Mouse (Mus musculus) adrenal gland, postnatal 36 days (tissue): ENCODE measurements around the gene Igf1r. TPM values are rescaled to one million over a fixed set of nuclear protein-coding genes. Genes with fewer than 3 reads are reported as not detected.

ENCODE experiments used
- DNase-seq, 2 experiments: peaks; one replicate each; pipeline ENCODE4 v3.0.0; 2021; ENCODE audit warnings: mixed read lengths in 1 of 2
- total RNA-seq, 2 experiments: library from RNA; stranded (reverse); gene quantifications; 2 replicates each; pipeline ENCODE4 v1.2.3; 2021

Igf1r gene
- total RNA-seq, 2 experiments from 2014 or later, result 74.1 to 87.4 TPM

GRCm38 (mm10) chr7:67957376-67957775, 4.7 kb downstream of the Igf1r start:
- DNase-seq, result no peak

GRCm38 (mm10) chr7:67958045-67958444, 5.4 kb downstream of the Igf1r start:
- DNase-seq, result no peak

GRCm38 (mm10) chr7:67960701-67961100, 8.1 kb downstream of the Igf1r start:
- no peak for DNase-seq

GRCm38 (mm10) chr7:67961567-67962267, 9.1 kb downstream of the Igf1r start:
- peak; percentile 88 to 90 for DNase-seq

DNA sequence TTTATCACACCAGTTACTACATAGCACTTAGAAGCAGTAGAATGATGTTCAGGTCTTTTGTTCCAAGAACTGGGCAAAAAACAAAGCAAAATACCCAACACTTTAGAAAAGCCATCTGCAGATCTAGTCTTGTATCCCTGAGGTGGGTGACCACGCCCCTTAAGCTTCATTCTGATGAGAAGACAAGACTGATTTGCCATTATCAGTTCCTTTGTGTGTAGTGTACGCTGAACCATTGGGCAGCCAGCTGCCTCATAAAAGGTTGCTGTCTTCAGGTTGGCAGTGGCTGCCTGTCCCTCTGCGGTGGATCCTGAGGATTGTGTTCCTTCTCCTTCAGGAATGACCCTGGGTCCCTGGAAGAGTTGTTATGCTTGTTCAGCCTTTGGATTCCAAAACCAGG, 11.1 kb downstream of the Igf1r start:
- DNase-seq, result no peak

GRCm38 (mm10) chr7:67968394-67968793, 15.8 kb downstream of the Igf1r start:
- no peak for DNase-seq

DNA sequence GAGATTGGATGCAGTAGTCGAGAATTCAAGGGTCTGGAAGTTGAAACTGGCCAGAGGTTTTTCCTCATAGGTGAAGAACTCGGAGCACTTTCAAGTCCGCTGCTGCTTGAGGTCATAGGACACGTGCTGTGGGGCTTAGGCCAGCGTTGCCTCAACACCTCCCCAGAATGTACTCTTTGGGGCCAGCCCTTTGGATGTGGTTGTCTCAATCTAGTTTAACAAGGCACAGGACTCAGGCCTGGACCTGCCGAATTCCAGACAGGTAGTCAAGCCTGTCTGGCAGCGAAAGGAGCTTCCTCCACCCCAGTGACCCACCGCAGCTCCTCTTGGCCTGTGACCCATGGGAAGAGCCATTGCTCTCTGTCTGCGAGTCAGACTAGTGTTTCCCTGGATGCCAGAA, 16.4 kb downstream of the Igf1r start:
- no peak for DNase-seq

DNA sequence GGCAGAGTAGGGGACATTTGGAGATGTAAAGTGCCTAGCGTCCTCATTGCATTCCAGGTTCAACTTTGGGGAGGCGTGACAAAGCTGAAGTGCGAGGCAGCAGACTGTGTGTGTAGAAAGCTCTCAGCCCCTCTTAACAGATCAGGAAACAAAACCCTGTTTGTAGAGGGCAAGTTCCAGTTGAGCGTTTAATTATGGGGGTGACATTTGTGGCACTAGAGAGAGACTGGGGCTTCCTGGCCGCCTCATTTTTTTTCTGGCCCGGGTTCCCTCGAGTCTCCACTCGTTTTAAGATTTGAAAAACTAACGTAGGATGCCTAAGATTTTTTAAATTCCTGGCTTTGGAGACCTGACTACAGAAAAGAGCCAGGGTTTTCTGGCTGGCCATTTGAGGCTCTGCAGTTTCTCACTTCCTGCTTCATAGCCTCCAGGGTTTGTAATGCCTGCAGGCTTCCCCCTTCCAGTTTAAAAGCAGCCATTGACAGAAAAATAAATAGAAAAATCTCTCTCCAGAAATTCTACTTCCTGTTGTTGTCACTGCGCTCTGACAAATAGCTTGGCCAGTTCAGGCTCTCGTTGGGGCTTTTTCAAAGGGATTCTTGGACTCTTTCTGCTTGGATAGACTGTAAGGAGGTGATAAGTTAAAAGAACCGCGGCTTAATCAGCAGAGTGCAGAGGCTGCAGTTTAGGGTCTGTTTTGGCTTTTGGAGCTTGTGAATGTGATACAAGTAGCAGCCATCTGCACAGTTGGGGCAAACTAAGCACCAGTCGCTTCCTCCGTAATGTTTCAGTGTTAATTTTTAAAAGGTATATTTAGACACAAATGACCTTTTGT, 20.8 kb downstream of the Igf1r start:
- peak in 1 of 2 experiments; percentile 23 for DNase-seq

- DNase-seq, result peak in 1 of 2 experiments; percentile 48
These were observed 29.3 kb downstream of the Igf1r start for GRCm38 (mm10) chr7:67981956-67982355.

GRCm38 (mm10) chr7:67982809-67983208, 30.2 kb downstream of the Igf1r start:
- DNase-seq, result peak in 1 of 2 experiments; percentile 44

DNA sequence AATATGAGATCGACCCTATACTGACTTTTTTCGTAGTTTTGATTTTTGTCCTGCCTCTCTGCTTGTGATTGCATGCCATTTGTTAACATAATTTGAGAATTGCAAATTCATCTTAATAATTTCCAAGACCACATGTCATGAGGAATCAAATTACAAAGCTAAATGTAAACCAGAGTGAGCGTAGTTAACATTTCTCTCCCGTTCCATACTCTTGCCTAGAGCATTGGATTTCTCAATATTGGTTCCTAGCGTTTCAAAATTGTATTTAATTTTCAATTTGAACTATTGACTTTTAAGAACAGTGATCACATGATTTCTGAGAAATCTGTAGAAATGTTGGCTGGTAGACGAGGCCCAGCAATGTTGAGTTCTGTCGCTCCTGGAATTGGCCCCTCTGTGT, 30.8 kb downstream of the Igf1r start:
- no peak for DNase-seq

DNA sequence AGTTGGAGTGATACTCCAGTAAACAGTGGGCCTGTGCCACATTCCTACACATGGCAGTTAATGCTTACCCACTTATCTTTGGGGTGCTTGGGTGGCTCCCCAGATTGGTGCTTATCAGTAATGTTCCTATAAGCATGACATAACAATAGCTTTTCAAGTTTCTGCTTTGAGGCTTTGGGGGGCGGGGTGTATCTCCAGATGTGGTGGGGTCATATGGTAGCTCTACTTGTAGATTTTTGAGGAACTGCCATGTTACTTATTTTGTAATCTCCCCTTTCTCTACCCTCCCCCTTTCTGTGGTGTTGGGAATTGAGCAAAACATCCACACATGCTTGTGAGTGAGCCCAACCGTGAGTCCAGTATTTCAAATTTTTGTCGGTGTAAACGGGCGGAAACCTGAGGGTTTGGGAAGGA, 32.4 kb downstream of the Igf1r start:
- DNase-seq, result no peak

DNA sequence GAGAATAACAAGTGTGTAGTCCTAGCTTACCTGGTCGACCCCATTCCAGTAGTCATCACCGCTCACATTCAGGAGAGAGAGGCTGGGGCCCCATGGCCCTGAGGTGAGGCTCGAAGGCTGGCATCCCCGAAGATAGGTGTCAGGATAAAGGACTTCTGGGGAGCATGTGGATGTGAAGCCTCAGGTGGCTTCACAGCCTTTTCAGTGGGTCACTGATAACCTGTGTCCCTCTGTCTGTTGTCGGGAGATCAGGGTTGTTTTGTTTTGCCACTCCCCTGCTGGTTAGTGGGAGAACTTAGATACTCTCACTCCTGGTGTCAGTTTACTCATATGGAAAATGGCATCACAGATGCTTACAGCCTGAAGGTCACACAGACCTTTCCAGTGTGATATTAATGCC, 32.9 kb downstream of the Igf1r start:
- no peak for DNase-seq

DNA sequence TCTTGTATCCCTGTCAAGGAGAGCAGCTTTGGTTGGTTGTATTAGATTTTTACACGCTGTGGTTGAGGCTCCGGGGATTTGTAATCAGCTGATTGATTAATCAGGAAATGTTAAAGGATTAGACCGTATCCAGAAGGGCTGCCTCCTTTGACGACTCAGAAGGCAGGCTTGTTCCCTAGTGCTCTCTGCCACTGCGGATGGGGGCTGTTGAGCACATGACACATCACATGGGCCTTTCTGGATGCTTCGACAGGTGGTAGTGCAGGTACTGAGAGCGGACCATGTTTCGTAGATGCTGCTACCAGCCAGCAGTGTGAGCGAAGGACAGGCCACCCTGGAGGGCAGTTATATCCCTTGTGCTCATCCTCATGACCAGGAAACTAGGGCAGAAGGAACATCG, 33.6 kb downstream of the Igf1r start:
- DNase-seq, result no peak

GRCm38 (mm10) chr7:67986816-67987215, 34.2 kb downstream of the Igf1r start:
- DNase-seq, result peak in 1 of 2 experiments; percentile 26

- DNase-seq, result no peak
These were observed 36.7 kb downstream of the Igf1r start for GRCm38 (mm10) chr7:67989376-67989775.

DNA sequence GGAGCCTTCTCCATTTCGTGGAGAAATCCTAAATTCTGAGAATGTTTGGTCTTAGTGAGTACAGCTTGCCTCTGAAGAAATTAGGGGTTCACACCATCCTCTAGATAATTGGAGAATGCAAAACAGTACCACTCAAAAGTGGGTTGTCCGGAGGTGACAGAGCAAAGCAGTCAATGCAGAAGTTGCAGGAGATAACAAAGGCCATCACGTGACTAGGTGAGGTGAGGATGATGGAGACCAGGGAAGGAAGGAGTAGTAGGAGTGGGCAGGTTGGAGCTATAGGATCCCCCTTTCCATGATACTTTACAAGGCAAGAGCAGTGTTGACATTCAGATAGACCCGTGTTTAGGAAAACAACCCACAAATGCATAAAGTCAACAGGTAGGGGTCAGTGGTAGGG, 41.0 kb downstream of the Igf1r start:
- no peak for DNase-seq

GRCm38 (mm10) chr7:67994346-67994858, 41.8 kb downstream of the Igf1r start:
- DNase-seq, result no peak

GRCm38 (mm10) chr7:67995276-67995675, 42.6 kb downstream of the Igf1r start:
- DNase-seq, result no peak

DNA sequence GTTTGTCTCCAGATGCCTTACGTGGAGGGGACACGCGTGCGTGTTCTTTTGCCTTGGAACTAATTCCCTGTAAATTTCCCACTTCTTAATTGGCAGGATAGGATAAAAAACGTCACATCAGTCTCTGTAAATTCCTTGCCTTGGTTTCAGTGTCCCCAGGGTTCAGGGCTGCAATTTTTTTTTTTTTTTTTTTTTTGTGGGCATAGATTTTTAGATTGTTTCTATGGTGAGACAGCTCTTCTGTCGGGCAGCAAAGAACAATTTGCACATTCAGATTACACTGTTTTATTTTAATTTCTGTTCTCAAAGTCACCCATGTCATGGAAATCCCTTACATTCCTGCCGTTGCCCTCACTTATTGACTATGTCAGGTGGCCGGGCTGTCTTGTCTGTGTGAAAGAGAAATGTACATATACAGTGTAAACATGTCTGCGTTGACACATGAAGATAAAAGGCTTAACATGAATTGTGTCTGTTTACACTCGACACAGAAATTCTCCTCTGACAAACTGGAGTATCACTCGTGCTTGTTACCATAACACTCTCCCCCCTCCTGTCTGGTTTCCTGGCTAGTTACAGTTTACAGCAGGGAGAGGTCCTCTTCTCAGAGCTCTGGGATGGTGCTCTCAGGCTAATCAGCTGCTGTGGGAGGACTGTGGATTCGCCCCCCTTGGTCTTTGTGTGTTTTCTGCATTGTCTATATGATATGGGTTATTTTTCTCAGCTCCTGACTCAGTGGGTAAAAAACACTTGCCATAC, 43.8 kb downstream of the Igf1r start:
- no peak for DNase-seq

- DNase-seq, result no peak
These were observed 48.6 kb downstream of the Igf1r start for GRCm38 (mm10) chr7:68001269-68001668.

GRCm38 (mm10) chr7:68006074-68006473, 53.4 kb downstream of the Igf1r start:
- DNase-seq, result peak; percentile 23 to 42
